Mouse (Mus musculus) ES-E14 (cell line): ENCODE measurements around the gene Hist1h4j.
"Not testable (repeated sequence)": the region's sequence is repeated elsewhere in the genome, so short reads cannot be mapped to it uniquely, and the experiment has no call there.

Experiments used
- MAFK ChIP-seq: IDR thresholded peaks from 2 replicates; pipeline ENCODE4 v1.6.1; 2014; ENCODE audit warnings: mild to moderate bottlenecking, low read depth, low read length, inconsistent platforms; ENCODE audit not compliant: insufficient read depth
- ZC3H11A ChIP-seq: IDR thresholded peaks from 2 replicates; pipeline ENCODE4 v1.6.1; 2012; ENCODE audit warnings: low read depth, mild to moderate bottlenecking, inconsistent platforms, low read length, borderline replicate concordance
- ZNF384 ChIP-seq: IDR thresholded peaks from 2 replicates; pipeline ENCODE4 v1.6.1; 2012; ENCODE audit warnings: low read depth, low read length, inconsistent platforms

GRCm38 (mm10) chr13:21734906-21735767 is at the start of gene Hist1h4j:
- TF ChIP-seq ZNF384, ZC3H11A, MAFK: not testable (repeated sequence)
